Mouse (Mus musculus): ENCODE results near the gene A930004D18Rik. TPM values are rescaled to one million over a fixed set of nuclear protein-coding genes. Genes with fewer than 3 reads are reported as not detected.

Gene A930004D18Rik
- polyA plus RNA-seq, 1 experiment from 2014 or later, result 17.1 TPM

DNA sequence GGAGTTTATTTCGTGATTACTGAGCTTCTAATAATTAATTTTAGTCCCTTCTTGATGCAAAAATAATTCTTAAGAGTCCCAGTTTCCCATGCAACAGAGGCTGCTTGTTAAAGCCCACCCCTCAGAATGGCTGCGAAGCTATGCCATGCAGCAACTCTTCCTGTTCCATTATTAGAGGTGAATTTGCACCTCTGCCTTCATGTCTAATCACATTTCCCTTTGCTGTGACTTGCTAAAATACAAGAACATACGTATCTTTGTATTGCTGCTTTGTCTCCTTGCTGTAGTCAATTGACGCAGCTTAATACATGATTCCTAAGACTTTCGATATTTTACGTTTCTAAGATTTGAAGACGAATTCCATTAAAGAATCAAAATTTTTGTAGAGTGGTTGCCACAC is 7.9 kb downstream of the A930004D18Rik start:
- WGBS, result 67% methylated on average over 7 of the region's 7 CpGs

DNA sequence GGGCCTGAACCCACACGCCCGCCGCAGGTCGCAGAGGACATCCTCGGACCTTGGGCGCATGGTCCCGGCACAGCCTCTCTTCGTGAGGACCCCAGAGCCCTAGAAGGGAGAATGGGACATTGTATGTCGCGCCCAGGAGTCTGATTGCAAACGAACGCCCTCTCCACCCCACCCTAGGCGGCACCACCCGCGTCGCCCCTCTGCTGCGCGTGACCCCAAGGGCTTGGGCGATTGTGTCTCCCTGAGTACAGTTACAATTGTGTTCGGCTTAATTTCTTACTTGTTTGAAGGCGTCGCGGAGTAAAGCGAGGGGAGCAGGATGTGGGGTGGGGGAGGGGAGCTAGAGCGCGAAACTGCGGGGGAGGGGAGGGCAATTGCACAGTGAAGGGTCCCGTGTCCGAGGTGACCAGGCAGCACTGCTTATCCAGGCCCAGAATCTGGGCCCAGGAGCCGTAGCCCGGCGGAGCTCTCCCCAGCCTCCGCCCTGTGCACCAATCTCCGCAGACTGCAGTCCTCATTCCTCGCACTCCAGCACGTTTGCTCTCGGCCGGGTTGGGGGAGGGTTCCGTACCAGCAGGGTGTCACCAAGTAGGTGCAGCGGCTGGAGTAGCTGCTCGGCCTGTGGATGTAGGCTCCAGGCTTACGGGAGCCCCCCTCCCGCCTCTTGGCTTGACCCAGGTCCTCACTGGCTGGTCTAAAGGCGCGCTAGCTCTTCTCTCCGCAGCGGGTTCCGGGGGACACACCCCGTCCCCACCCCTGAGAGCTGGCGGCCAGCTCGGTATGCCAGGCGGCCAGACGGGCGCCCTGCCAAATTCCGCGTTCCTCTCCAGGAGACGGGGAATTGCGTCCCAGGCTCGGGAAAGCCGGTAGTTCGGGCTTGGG is 9.2 kb downstream of the A930004D18Rik start:
- H3K9me3 ChIP-seq, result no peaks in the 10 kb centered on the region
- H3K4me1 ChIP-seq, result peaks cover 50% of the 10 kb centered on the region
- peak; percentile 62 for ATAC-seq (ENCODE audit: low FRiP score, low read depth)
- peak overlapping the region; percentile 80 for H3K9ac ChIP-seq
- no peaks in the 10 kb centered on the region for H3K36me3 ChIP-seq
- peak overlapping the region; percentile 99 for H3K27ac ChIP-seq
- peak overlapping the region; percentile 98 for H3K4me2 ChIP-seq (replicated peaks)
- under 1% methylated on average over 61 of the region's 61 CpGs for WGBS
- H3K4me3 ChIP-seq, result peak overlapping the region; percentile 63
- no peaks in the 10 kb centered on the region for H3K27me3 ChIP-seq (replicated peaks)

More for the DNA sequence above, 7.9 kb downstream of the A930004D18Rik start:
- Histone ChIP-seq H3K4me1 (peaks cover 59% of the 10 kb centered on the region), H3K36me3 (no peaks in the 10 kb centered on the region), H3K4me2 (replicated peaks) (peak overlapping the region; percentile 41), H3K9ac (peak overlapping the region; percentile 35; the same call in 1 of the 2 replicates), H3K4me3 (no peak overlapping the region), H3K27me3 (replicated peaks) (no peaks in the 10 kb centered on the region), H3K27ac (no peak overlapping the region), H3K9me3 (no peaks in the 10 kb centered on the region)
- no peak for ATAC-seq (ENCODE audit: low FRiP score, low read depth)

DNA sequence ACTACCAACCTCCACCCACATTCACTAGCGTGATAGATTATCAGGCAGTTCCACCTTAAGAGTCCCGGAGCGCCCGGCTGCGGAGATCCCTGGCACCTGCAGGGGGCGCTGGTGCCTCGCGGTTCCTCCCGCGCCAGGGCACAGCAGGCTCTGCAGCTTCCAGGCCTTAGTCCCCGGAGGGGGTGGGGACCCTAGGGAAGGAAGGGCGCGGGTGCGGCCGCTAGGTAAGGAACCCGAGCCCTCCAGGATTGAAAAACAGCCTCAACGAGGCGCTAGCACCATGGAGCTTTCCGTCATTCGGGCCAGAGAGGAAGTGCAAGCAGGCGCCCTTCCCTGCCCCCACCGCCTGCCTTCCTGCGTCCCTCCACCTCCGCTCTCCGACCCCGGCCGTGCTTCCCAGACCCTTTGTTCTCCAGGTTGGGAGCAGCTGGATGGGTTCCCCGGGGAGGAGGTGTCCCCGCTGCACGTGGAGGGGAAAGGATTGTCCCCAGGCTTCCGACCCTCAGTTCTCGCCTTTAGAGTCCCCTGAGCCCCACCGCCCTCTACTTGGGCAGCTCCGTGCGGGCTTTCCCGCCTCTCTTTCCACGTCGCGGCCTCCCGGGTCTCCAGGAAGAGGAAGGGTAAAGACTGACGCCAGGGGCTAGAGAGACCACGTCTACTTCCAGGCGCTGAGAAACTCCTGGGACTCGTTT is 9.9 kb downstream of the A930004D18Rik start:
- Histone ChIP-seq H3K36me3 (no peaks in the 10 kb centered on the region), H3K27me3 (replicated peaks) (no peaks in the 10 kb centered on the region), H3K9me3 (no peaks in the 10 kb centered on the region), H3K9ac (peak overlapping the region; percentile 80), H3K4me2 (replicated peaks) (peak overlapping the region; percentile 98), H3K4me1 (peaks cover 42% of the 10 kb centered on the region), H3K4me3 (peak overlapping the region; percentile 63), H3K27ac (peak overlapping the region; percentile 99)
- WGBS, result under 1% methylated on average over 41 of the region's 44 CpGs
- ATAC-seq (ENCODE audit: low FRiP score, low read depth), result peak; percentile 87

DNA sequence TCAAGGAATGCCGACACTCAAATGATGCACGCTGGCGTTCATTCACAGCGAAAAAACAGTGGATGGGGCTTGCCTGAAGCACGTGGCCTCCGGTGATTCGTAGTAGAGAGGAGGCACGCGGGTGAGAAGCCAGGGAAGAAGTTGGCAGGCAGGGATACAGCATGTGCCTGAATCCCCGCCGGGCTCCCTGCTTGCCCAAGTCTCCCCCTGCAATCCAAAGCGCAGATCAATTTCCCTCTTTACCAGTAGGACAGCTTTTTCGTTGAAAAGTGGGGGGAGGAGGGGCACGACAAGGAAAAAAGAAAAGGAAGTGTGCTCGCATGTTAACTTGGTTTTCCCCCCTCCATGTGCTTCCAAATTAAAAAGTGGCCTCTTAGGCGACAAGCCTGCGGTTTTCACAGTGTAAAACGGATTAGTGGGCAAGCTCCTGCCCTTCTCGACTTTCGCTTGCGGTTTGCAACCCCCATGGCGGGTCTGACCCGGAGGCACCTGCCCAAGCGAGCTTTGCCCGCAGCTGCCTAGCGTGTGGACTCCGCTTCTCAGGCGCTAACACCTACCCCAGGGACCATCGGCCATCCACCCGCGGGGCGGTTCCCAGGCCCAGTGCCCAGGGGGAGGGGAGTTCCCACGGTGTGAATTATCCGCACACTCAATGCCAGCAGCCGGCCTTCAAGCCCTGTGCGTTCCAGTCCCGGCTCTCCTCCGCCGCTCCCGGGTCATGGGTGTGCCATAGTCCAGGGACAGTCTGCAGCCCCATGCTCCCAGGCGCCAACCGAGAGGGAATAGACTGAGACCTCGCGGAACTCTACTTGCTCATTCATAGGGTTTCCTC is 11.2 kb downstream of the A930004D18Rik start:
- WGBS, result under 1% methylated on average over 44 of the region's 44 CpGs
- ATAC-seq (ENCODE audit: low FRiP score, low read depth), result peak; percentile 7
- no peaks in the 10 kb centered on the region for H3K27me3 ChIP-seq (replicated peaks)
- H3K9ac ChIP-seq, result peak overlapping the region; percentile 69
- H3K27ac ChIP-seq, result peak overlapping the region; percentile 50; the same call in 1 of the 2 replicates
- H3K4me3 ChIP-seq, result peak overlapping the region; percentile 63
- no peaks in the 10 kb centered on the region for H3K36me3 ChIP-seq
- H3K4me1 ChIP-seq, result peaks cover 31% of the 10 kb centered on the region
- H3K9me3 ChIP-seq, result no peaks in the 10 kb centered on the region
- H3K4me2 ChIP-seq (replicated peaks), result peak overlapping the region; percentile 98

DNA sequence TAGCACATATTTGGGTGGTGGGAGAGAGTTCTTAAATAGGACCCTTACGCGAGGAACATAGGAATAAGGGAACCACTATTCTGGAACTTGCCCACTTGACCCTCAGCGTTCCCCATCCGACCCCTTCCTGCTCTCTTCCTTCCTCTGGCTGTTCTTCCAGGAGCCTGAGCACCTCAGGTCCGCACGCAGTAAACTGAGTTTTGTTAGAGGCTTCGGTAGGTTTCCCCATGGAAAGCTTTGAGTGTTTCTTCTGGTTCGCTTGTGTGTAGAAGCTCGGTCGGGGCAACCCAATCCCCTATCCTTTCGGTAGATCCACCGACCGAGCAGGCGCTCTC is 11.8 kb downstream of the A930004D18Rik start:
- no peak for ATAC-seq (ENCODE audit: low FRiP score, low read depth)
- 4% methylated on average over 14 of the region's 14 CpGs for whole genome bisulfite sequencing
- H3K9me3 ChIP-seq, result no peaks in the 10 kb centered on the region
- peaks cover 26% of the 10 kb centered on the region for H3K4me1 ChIP-seq
- H3K9ac ChIP-seq, result peak overlapping the region; percentile 69
- peak overlapping the region; percentile 98 for H3K4me2 ChIP-seq (replicated peaks)
- no peaks in the 10 kb centered on the region for H3K27me3 ChIP-seq (replicated peaks)
- no peak overlapping the region for H3K27ac ChIP-seq
- H3K4me3 ChIP-seq, result peak overlapping the region; percentile 63
- H3K36me3 ChIP-seq, result no peaks in the 10 kb centered on the region

DNA sequence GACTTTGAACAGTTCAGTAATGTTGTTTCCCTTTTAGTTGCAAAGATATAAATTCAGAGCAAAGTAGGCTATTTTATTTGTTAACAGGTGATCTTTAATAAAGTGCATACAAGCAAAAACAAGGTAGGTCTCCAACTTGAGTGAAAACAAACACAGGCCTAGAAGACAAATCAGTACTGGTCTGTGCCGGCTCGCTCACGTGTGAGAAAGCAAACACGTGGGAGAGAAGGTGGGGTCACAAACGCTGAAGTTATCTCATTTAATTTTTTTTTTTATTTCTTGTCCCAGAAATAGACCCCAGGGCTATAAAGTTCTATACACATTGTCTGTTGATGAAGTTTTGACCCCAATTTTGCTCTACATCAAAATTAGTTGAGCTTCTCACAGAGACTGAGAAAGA is 12.4 kb downstream of the A930004D18Rik start:
- H3K4me2 ChIP-seq (replicated peaks), result peak overlapping the region; percentile 98
- peaks cover 21% of the 10 kb centered on the region for H3K4me1 ChIP-seq
- no peak overlapping the region for H3K9ac ChIP-seq
- WGBS, result 43% methylated on average over 5 of the region's 5 CpGs
- H3K4me3 ChIP-seq, result no peak overlapping the region
- no peak overlapping the region for H3K27ac ChIP-seq
- no peaks in the 10 kb centered on the region for H3K36me3 ChIP-seq
- no peak for ATAC-seq (ENCODE audit: low FRiP score, low read depth)
- no peaks in the 10 kb centered on the region for H3K27me3 ChIP-seq (replicated peaks)
- no peaks in the 10 kb centered on the region for H3K9me3 ChIP-seq

DNA sequence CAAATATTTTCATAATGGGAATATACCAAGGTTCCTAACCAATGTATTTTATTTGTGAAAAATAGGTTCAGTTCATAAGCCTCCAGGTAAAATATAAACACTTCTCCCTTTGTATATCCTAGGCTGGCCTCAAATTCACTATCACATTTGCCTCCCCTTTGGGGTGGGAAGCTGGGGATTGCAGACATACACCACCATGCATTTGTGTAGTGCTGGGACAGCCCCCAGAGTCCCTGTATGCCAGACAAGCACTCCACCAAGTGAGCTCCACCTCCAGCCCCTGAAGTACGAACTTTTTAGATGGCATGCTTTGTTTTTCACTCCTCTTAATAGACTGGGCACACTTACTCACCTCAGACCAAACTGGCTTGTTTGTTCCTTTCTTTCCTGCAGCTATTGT is 14.7 kb downstream of the A930004D18Rik start:
- H3K27me3 ChIP-seq (replicated peaks), result no peaks in the 10 kb centered on the region
- no peaks in the 10 kb centered on the region for H3K36me3 ChIP-seq

DNA sequence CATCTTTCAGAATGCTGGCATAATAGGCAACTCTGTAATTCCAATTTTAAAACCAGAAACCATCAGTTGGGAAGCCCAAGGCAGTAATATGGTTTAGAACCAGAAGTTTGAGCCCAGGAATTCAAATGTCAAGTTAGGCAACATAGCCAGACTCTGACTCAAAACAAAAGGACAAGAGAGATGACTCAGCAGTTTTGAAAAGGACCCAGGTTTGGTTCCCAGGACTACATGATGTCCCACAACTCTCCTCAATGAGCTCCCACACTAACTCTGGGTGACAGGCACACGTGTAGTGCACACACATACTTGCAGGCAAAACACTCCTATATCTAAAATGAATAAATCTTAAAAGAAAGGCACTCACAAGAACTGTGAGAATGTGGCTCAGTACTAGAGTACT is 18.4 kb downstream of the A930004D18Rik start:
- Histone ChIP-seq H3K27ac (no peak overlapping the region), H3K4me1 (0 out of 2 replicates have a peak, but pooled peaks cover 3% of the 10 kb centered on the region), H3K27me3 (replicated peaks) (no peaks in the 10 kb centered on the region), H3K9ac (no peak overlapping the region), H3K4me3 (no peak overlapping the region), H3K36me3 (no peaks in the 10 kb centered on the region), H3K4me2 (replicated peaks) (no peak overlapping the region), H3K9me3 (no peaks in the 10 kb centered on the region)
- ATAC-seq (ENCODE audit: low FRiP score, low read depth), result no peak
- WGBS, result 89% methylated on average over 1 of the region's 1 CpGs

More for the DNA sequence above, 14.7 kb downstream of the A930004D18Rik start:
- no peak overlapping the region for H3K9ac ChIP-seq
- H3K4me3 ChIP-seq, result no peak overlapping the region
- no peak overlapping the region for H3K4me2 ChIP-seq (replicated peaks)
- no peak overlapping the region for H3K27ac ChIP-seq
- peaks cover 15% of the 10 kb centered on the region for H3K4me1 ChIP-seq
- ATAC-seq (ENCODE audit: low FRiP score, low read depth), result no peak
- H3K9me3 ChIP-seq, result no peaks in the 10 kb centered on the region
- 46% methylated on average over 1 of the region's 1 CpGs for WGBS

DNA sequence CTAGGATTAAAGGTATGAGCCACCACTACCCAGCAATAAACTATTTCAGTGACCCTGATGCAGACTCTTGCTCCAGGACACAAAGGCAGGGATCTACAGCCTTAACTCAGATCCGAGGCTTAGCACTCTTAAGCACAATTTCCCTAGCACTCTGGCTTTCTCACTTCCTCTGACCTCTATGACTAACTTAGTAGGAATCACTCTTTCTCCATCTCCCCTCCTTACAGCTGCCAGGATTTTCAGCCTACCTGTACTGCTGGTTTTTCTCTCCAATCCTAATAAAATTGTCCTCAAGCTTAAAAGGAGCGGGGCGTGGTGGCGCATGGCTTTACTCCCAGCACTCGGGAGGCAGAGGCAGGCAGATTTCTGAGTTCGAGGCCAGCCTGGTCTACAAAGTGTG is 20.2 kb downstream of the A930004D18Rik start:
- no peaks in the 10 kb centered on the region for H3K9me3 ChIP-seq
- H3K9ac ChIP-seq, result no peak overlapping the region
- no peak overlapping the region for H3K4me3 ChIP-seq
- no peak overlapping the region for H3K4me2 ChIP-seq (replicated peaks)
- no peak overlapping the region for H3K27ac ChIP-seq
- H3K27me3 ChIP-seq (replicated peaks), result no peaks in the 10 kb centered on the region
- no peaks in the 10 kb centered on the region for H3K36me3 ChIP-seq
- H3K4me1 ChIP-seq, result no peaks in the 10 kb centered on the region
- 93% methylated on average over 6 of the region's 6 CpGs for WGBS
- no peak for ATAC-seq (ENCODE audit: low FRiP score, low read depth)

DNA sequence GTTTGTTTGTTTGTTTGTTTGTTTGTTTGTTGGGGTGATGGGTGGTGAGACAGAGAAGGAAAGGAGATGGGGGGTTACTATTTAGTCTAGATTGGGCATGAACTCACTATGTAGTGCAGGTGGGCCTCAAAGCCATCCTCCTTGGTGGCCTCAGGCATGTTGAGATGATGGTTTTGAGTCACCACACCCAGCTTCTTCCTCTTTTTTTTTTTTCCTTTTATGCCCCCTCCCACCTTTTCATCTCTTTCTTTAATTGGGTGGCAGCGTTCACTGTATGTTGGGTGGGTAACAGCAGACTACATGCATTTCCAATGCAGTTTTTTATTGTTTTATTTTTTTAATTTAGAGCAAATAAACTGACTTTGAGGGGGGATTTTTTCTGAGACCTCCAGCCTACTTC is 20.9 kb downstream of the A930004D18Rik start:
- ATAC-seq (ENCODE audit: low FRiP score, low read depth), result no peak
- H3K36me3 ChIP-seq, result no peaks in the 10 kb centered on the region
- no peak overlapping the region for H3K4me2 ChIP-seq (replicated peaks)
- 100% methylated on average over 1 of the region's 1 CpGs for WGBS
- no peaks in the 10 kb centered on the region for H3K4me1 ChIP-seq
- H3K4me3 ChIP-seq, result no peak overlapping the region
- no peaks in the 10 kb centered on the region for H3K9me3 ChIP-seq
- H3K9ac ChIP-seq, result no peak overlapping the region
- H3K27me3 ChIP-seq (replicated peaks), result no peaks in the 10 kb centered on the region
- H3K27ac ChIP-seq, result no peak overlapping the region

DNA sequence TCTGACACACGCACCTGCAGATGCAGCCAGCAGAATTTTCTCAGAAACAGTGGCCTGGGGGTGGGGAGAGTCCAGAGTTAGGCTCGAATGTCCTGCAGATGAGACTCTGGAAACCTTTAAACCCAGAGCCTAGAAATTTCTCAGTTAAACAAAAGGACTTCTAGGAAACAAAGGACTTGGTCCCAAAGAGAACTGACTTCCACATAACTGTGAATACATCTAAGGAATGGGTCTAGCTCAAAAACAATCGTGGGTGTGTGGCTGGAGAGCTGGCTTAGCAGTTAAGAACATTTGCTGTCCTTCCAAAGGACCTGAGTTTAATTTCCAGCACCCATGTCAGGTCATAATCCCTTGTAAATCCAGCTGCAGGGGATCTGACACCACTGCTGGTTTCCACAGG is 22.0 kb downstream of the A930004D18Rik start:
- Histone ChIP-seq H3K27ac (no peak overlapping the region), H3K27me3 (replicated peaks) (no peaks in the 10 kb centered on the region), H3K4me1 (no peaks in the 10 kb centered on the region), H3K4me3 (no peak overlapping the region), H3K36me3 (no peaks in the 10 kb centered on the region), H3K9ac (no peak overlapping the region), H3K4me2 (replicated peaks) (no peak overlapping the region), H3K9me3 (no peaks in the 10 kb centered on the region)
- no peak for ATAC-seq (ENCODE audit: low FRiP score, low read depth)
- 60% methylated on average over 3 of the region's 3 CpGs for WGBS

DNA sequence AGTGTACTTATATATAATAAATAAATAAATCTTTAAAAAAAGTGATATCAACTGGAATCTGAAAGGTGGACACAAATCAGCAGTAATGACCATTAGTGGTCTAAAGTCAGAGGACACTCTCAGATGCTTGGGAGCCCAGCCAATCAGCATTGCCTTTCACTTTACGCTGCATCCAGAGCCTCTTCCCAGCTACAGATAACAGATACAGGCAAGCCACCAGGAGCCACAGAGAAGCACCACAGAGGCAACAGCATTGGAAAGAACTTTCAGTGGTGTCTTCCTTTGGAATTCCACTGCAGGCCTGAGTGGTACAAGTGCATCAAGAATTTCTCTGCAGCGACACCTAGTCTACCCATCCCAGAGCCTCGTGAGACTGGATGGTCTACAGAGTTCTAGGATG is 24.7 kb downstream of the A930004D18Rik start:
- Histone ChIP-seq H3K27me3 (replicated peaks) (no peaks in the 10 kb centered on the region), H3K36me3 (no peaks in the 10 kb centered on the region), H3K27ac (no peak overlapping the region), H3K4me1 (no peaks in the 10 kb centered on the region), H3K9me3 (no peaks in the 10 kb centered on the region), H3K9ac (no peak overlapping the region), H3K4me2 (replicated peaks) (no peak overlapping the region), H3K4me3 (no peak overlapping the region)
- ATAC-seq (ENCODE audit: low FRiP score, low read depth), result no peak
- 92% methylated on average over 3 of the region's 3 CpGs for WGBS

Measured in neural tube, embryonic 12.5 days (tissue).